ENCODE assay signal across 8 mouse cellular contexts in genomic region chr5:134678031-134678430, GRCm38 (mm10). TPM values are rescaled to one million over a fixed set of nuclear protein-coding genes. Genes with fewer than 3 reads are reported as not detected.
DNase-seq lines count a peak whose midpoint lies in the region; ATAC-seq lines count a peak whose summit lies in the region.

No protein-coding gene starts in this region.

- H3K27ac ChIP-seq in hindbrain, embryonic 11.5 days (ENCODE audit: low read depth, low read length): no peak overlapping the region
- no peak overlapping the region for H3K27ac ChIP-seq in hindbrain, embryonic 12.5 days
- H3K27ac ChIP-seq in forebrain, embryonic 11.5 days (ENCODE audit: low read depth, low read length): no peak overlapping the region

- WGBS in hindbrain, embryonic 11.5 days: 74% methylated on average over 3 of the region's 3 CpGs
- 82% methylated on average over 3 of the region's 3 CpGs for WGBS in hindbrain, embryonic 12.5 days
- 68% methylated on average over 3 of the region's 3 CpGs for WGBS in forebrain, embryonic 11.5 days

- no peaks in the 10 kb centered on the region for H3K36me3 ChIP-seq in hindbrain, embryonic 11.5 days (ENCODE audit: control insufficient read depth, insufficient read depth, low read length)
- H3K36me3 ChIP-seq in hindbrain, embryonic 12.5 days: peaks cover 33% of the 10 kb centered on the region
- H3K36me3 ChIP-seq in forebrain, embryonic 11.5 days (ENCODE audit: control insufficient read depth, insufficient read depth, low read length): no peaks in the 10 kb centered on the region

- intact Hi-C loops in heart, postnatal 36 days (cut with DNase I): no loop called here

- ATAC-seq in hindbrain, embryonic 11.5 days (ENCODE audit: low FRiP score): no peak
- no peak for ATAC-seq in hindbrain, embryonic 12.5 days (ENCODE audit: low FRiP score)
- ATAC-seq in megakaryocyte, adult 5-6 weeks (ENCODE audit: poor library complexity, severe bottlenecking): peak; percentile 83
- ATAC-seq in forebrain, embryonic 11.5 days (replicated peaks; ENCODE audit: low FRiP score): no peak

- H3K9me3 ChIP-seq in hindbrain, embryonic 11.5 days (ENCODE audit: control insufficient read depth, low read length): no peaks in the 10 kb centered on the region
- no peaks in the 10 kb centered on the region for H3K9me3 ChIP-seq in hindbrain, embryonic 12.5 days (replicated peaks)
- H3K9me3 ChIP-seq in forebrain, embryonic 11.5 days (ENCODE audit: control insufficient read depth, low read length): no peaks in the 10 kb centered on the region

- H3K4me1 ChIP-seq in hindbrain, embryonic 11.5 days (replicated peaks; ENCODE audit: control insufficient read depth, insufficient read depth, low read length): peaks cover 14% of the 10 kb centered on the region
- H3K4me1 ChIP-seq in hindbrain, embryonic 12.5 days: peaks cover 44% of the 10 kb centered on the region
- peaks cover 18% of the 10 kb centered on the region for H3K4me1 ChIP-seq in forebrain, embryonic 11.5 days (replicated peaks; ENCODE audit: control insufficient read depth, insufficient read depth, low read length)

- H3K4me3 ChIP-seq in hindbrain, embryonic 11.5 days (ENCODE audit: low read depth, low read length): no peak overlapping the region
- no peak overlapping the region for H3K4me3 ChIP-seq in hindbrain, embryonic 12.5 days
- H3K4me3 ChIP-seq in forebrain, embryonic 11.5 days (ENCODE audit: low read depth, low read length): no peak overlapping the region

- no peak overlapping the region for H3K4me2 ChIP-seq in hindbrain, embryonic 11.5 days (replicated peaks; ENCODE audit: low read depth, low read length)
- no peak overlapping the region for H3K4me2 ChIP-seq in hindbrain, embryonic 12.5 days (replicated peaks)
- H3K4me2 ChIP-seq in forebrain, embryonic 11.5 days (ENCODE audit: low read depth, low read length, severe bottlenecking): no peak overlapping the region

- DNase-seq in hindbrain, embryonic 11.5 days (ENCODE audit: low spot score): no peak
- DNase-seq in c-Kit-positive CD71-negative TER-119-negative erythroid progenitor cells, embryonic 14.5 days (ENCODE audit: low read depth): peak; percentile 44
- peak; percentile 51 to 66 for DNase-seq in heart, postnatal 36 days
- no peak for DNase-seq in right cerebral cortex, postnatal 25 days
- no peak for DNase-seq in cerebellum, adult 9-11 months
- DNase-seq in forebrain, embryonic 11.5 days (ENCODE audit: low spot score): no peak

- no peaks in the 10 kb centered on the region for H3K27me3 ChIP-seq in hindbrain, embryonic 11.5 days (ENCODE audit: control insufficient read depth, insufficient read depth, low read length)
- H3K27me3 ChIP-seq in hindbrain, embryonic 12.5 days: no peaks in the 10 kb centered on the region
- H3K27me3 ChIP-seq in forebrain, embryonic 11.5 days (ENCODE audit: control insufficient read depth, insufficient read depth, low read length): no peaks in the 10 kb centered on the region

- 0 out of 2 replicates have a peak overlapping the region, but pooled peaks have one; percentile 4 for H3K9ac ChIP-seq in hindbrain, embryonic 11.5 days (ENCODE audit: low read depth, low read length)
- no peak overlapping the region for H3K9ac ChIP-seq in hindbrain, embryonic 12.5 days
- no peak overlapping the region for H3K9ac ChIP-seq in forebrain, embryonic 11.5 days (ENCODE audit: low read length)

RNA-seq across cellular contexts. Expression of gene Limk1, which starts 10.4 kb away (rescaled TPM):
- 12.4 and 14.7 TPM in 2 replicates for polyA plus RNA-seq in hindbrain, embryonic 11.5 days (2014; fragmentation: Nextera tagmentation; extraction: Ambion mirVana)
- 19.5 and 20.9 TPM in 2 replicates for polyA plus RNA-seq in hindbrain, embryonic 12.5 days (2016; fragmentation: Nextera tagmentation; extraction: Ambion mirVana)
- 1 to 10 TPM; 4.5 to 4.9 TPM for total RNA-seq in heart, postnatal 36 days (2021)
- 9.5 and 11.8 TPM in 2 replicates for total RNA-seq in megakaryocyte, adult 5-6 weeks (2015)
- total RNA-seq in megakaryocyte, adult 5-6 weeks (2017): 7.5 and 8.3 TPM in 2 replicates
- 11.2 and 11.8 TPM in 2 replicates for polyA plus RNA-seq in forebrain, embryonic 11.5 days (2014; fragmentation: Nextera tagmentation; extraction: Ambion mirVana)

RNA-seq across cellular contexts. Expression of gene Eif4h, which starts 38.7 kb away (rescaled TPM):
- 434 and 445 TPM in 2 replicates for polyA plus RNA-seq in hindbrain, embryonic 11.5 days (2014; fragmentation: Nextera tagmentation; extraction: Ambion mirVana)
- 397 and 418 TPM in 2 replicates for polyA plus RNA-seq in hindbrain, embryonic 12.5 days (2016; fragmentation: Nextera tagmentation; extraction: Ambion mirVana)
- total RNA-seq in heart, postnatal 36 days (2021): 100 to 1,000 TPM; 143 to 145 TPM
- total RNA-seq in megakaryocyte, adult 5-6 weeks (2015): 160 and 176 TPM in 2 replicates
- total RNA-seq in megakaryocyte, adult 5-6 weeks (2017): 191 and 197 TPM in 2 replicates
- 493 and 540 TPM in 2 replicates for polyA plus RNA-seq in forebrain, embryonic 11.5 days (2014; fragmentation: Nextera tagmentation; extraction: Ambion mirVana)

Comparison
In these comparisons a context has a peak if more than half of its experiments do, and no peak if none do; other contexts are left out.
1. DNase-seq: peak in c-Kit-positive CD71-negative TER-119-negative erythroid progenitor cells, embryonic 14.5 days (single experiment) and heart, postnatal 36 days (2 of 2); none in hindbrain, embryonic 11.5 days (single experiment), right cerebral cortex, postnatal 25 days (single experiment), cerebellum, adult 9-11 months (single experiment) and forebrain, embryonic 11.5 days (single experiment).